Mouse (Mus musculus): ENCODE measurements around the gene Mfap1b.
"Not testable (repeated sequence)": the region's sequence is repeated elsewhere in the genome, so short reads cannot be mapped to it uniquely, and the experiment has no call there.

The Mfap1b gene

DNA sequence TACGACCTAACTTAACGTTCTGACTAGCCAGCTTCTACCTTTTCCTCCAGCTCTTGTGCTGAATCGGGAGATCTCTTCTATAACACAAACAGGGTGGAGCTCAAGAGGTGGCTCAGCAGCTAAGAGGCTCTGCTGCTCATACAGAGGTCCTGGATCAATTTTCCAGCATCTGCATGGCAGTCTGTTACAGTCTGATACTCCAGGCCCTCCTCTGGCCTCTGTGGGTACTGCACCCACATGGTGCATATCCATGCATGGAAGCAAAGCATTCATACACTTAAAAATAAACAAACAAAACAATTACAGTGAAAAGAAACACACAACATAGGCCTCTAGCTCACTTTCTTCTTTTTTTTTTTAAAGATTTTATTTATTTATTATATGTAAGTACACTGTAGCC is 1.1 kb downstream of the Mfap1b start:
- DNase-seq (ENCODE audit: low spot score) = not testable (repeated sequence)

DNA sequence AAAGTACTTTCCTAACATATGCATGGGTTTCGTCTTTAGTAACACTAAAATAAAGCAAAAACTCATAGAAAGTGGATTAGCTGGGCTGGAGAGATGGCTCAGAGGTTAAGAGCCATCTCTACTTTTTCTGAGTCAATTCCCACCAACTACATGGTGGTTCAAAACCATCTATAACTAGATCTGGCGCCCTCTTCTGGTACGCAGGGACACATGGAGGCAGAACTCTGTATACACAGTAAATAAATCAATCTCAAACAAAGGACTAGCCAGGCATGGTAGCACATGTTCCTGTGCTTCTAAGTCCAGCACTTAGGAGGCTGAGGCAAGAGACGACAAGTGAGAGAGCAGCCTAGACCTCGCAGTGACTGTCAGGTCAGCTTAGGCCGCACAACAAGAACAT is 4.9 kb downstream of the Mfap1b start:
- not testable (repeated sequence) for DNase-seq (ENCODE audit: low spot score)

DNA sequence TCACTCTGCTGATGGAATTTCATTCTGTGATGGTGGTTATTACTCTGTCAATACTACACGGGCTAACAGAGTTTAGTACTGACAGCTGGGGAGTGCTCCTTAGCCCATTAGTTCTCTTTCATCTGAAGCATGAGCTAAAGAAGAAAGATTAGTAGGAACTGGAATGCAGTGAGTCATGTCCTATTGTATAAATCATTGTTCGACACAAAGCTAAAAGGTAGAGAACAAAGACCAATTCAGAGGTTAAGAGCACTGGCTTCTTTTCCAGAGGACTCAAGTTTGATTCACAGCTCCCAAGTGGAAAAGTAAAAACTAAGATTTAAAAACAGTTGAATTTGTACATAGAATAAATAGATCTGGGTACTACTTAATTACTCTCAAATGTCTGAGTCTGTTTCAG is 13.8 kb downstream of the Mfap1b start:
- no peak for DNase-seq (ENCODE audit: low spot score)

DNA sequence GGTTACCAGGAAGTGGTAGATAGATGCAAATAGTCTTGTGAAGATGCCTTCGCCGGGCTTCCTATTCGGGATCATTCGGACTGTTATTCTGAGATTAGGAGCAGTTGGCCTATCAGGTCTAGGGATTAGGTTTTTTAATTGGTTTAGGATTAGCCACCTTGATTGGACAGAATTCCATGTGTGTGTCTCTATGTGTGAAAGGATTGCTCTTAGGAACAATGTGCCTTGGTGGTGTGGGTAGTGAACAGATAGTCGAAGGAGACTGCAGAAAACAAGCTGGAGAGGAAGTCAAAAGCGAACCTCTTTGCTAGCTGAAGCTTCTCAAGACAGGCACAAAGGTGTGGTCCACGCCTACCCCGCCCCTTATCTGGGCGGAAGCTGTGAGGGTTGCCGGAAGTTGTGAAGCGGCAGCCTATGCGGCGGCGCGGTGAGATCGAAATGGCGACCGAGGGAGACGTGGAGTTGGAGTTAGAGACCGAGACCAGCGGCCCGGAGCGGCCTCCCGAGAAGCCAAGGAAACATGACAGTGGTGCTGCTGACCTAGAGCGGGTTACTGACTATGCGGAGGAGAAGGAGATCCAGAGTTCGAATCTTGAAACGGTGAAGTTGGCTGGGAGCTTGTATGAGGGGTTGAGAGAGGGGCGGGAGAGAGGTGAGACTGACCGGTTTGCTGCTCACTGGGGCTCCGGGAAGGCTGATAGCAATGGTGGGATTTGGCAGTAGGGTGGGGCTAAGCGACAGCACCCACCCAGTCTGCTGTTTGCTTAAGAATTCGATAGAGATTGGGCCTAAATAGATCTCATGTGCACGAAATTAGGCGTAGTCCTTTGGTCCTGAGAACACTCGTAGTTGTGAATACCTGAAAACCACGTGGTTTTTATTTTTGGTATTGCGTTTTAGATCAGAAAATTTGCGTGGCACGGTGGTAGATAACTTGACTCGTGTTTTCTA is 16.9 kb downstream of the Mfap1b start, which contains the start of gene Serinc4:
Gene Serinc4 (minus strand): TSS at position 90 of the 951 bp plus-strand sequence.
- peak; percentile 92 for DNase-seq (ENCODE audit: low spot score)

DNA sequence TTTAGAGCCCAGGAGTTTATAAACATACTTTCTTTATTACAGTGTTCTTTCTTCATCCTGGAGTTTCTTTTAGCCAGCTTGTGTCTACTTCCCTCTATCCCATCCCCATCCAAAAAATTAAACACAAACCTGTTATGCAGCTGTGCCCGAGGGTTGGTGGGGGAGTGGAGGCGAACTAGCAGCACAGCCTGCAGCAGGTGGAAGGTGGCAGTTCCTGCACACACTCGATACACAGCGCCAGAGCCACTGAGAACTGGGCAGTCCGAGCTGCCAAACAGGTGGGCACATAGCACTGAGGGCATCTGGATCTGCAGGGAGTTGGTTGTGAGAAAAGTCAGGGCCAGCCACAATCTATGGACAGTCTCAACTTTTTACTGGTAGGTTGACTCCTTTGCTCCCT is 18.3 kb downstream of the Mfap1b start:
- DNase-seq (ENCODE audit: low spot score) = no peak

DNA sequence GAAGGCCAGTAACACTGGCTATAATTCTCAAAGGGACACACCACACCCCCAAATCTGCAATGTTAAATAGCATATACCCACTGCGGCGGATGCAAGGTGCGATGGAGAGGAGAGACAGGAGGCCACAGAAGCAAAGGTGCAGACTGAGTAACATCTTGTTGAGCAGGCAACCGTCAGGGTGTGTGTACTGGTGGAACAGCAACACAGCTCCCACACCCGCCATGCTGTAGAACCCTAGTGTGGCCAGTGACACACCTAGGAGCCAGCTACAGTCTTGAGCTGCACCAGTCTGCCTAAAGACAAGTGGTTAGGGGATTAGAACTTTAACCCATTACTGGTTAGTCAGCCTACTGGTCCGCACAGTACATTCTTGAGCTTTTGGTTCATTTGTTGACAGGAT is 19.9 kb downstream of the Mfap1b start:
- no peak for DNase-seq (ENCODE audit: low spot score)

DNA sequence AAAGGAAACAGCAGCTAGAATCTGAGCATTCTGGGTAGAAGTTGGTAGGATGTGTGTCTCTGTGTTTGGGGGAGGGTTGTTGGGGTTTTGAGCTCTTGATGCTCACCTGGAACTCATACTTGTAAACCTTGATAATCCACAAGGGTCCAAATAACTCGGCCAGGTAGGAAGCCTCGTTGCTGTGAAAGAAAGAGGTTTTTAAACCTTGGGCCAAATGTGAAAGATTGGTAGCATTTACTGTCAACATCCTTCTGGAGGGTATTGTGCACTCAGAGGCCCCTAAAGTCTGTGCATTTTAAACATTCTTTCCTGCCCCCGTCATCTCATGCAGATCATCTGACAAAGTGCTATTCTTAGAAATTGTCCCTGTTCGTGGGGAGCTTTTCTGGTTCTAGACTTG is 20.9 kb downstream of the Mfap1b start, which contains the start of gene Hypk:
Gene Hypk (plus strand): TSS at position 301 of the 400 bp plus-strand sequence.
- no peak for DNase-seq (ENCODE audit: low spot score)

DNA sequence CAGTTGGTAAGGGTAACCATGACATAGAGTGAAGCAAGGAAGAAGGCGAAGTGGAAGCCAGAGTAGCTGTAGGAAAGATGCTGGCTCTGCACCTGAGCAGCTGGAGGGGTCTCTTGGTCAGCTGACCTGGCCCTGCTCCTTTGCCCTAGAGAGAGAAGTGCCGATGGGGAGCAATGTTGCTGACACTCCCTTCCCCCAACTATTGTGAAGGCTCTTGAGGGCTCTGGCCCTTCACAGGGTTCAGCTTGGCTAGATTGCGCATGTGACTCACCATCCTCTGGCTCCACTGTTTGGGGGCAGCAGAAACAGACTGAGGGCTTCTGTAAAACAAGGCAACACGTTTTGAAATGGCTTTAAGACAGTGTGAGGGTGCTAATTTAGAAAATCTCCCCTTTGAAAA is 21.5 kb downstream of the Mfap1b start:
- no peak for DNase-seq (ENCODE audit: low spot score)

DNA sequence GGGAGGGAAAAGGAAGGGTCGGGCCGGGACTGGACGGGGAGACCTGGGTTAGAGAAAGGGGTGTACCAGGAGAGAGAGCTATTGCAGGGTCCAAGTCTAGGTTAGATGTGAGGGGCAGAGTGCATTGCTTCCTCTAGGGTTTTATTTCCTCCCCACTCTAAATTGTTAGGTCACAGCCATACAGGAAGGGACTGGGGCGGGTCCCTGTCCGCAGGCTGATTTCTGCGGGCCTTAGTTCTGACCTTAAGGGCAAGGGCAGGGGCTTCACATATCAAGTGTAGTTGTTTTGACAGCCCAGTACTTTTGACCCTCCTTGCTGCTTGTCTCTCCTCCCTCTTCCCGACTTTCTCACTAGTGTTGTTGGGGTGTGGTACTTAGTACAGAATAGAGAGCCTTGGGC is 23.8 kb downstream of the Mfap1b start:
- DNase-seq (ENCODE audit: low spot score) = peak; percentile 44

DNA sequence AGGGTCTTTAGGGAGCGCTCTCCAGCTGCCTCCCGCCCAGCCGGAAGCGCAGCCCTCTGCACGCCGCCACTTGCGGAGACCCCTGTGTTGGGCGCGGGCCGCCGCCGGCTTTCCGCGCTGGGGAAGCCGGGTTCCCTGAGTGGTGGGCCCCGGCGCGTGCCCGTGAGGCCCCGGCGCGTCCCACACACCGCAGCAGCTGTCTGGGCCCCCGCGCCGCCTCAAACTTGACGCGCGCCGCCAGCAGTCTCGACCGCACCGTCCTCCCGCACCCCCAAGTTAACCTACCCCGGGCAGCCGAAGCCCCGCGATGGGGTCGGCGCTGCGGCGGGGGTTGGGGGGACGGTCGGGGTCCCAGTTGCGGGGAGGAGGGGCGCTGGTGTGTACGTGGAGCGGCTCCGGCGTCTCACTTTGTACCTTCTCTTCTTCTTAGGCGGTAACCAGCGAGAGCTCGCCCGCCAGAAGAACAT is 24.3 kb downstream of the Mfap1b start:
- no peak for DNase-seq (ENCODE audit: low spot score)

DNA sequence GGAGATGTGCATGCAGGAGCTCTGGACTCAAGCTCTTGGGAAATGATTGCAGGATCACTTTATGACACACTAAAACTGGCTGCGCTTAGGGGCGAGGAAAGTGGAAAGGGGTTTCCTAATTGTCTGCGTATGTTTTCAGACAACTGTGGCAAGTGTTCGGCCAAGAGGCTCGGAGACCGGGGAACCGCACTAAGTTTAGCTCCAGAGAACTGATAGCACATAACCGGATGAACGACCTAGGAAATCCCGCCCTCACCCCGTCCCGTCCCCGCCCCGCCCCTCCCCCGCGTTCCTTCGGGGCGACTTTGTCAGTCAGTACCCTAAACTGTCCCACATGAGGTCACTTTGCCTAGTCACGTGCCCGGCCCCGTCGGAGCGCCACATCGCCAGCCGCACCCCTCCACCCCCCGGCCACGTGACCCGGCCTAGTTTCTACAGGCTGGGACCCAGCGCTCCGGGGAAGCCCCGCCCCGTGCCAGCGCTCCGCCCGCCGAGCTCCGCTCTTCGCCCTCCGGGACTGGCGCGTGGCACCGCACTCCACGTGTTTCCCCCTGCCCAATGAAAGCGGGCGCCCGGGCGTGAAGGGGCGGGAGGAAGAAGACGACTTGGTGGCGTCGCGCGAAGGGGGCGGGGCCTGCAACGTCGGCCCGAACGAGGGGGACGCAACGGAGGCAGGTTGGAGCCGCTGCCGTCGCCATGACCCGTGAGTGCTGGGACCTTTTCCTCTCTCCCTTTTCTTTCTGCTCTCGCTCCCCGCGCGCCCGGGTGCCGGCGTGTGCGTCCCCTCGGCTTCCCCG is 24.9 kb downstream of the Mfap1b start, which contains the start of gene Serf2:
Gene Serf2 (plus strand): TSS at position 457 of the 797 bp plus-strand sequence.
- peak; percentile 100 for DNase-seq (ENCODE audit: low spot score)

DNA sequence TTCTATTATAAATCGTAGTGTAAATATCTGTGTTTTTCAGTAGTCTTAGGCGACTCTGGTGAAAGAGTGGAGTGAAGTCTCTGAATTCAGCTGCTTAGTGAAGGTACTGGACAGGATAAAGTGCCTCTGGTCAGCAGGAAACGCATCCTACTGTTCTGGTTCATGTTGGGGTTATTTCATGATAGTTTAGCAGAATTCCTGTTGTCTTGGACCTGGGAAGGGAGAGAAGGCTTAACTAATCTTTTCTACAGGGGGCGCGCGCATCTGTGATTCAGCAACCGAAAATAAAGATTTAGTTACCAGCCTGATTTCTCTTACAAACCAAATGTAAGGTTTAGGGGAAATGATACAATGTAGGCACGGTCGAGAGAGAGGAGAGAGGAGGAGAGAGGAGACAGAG is 25.7 kb downstream of the Mfap1b start:
- DNase-seq (ENCODE audit: low spot score) = peak; percentile 44

DNA sequence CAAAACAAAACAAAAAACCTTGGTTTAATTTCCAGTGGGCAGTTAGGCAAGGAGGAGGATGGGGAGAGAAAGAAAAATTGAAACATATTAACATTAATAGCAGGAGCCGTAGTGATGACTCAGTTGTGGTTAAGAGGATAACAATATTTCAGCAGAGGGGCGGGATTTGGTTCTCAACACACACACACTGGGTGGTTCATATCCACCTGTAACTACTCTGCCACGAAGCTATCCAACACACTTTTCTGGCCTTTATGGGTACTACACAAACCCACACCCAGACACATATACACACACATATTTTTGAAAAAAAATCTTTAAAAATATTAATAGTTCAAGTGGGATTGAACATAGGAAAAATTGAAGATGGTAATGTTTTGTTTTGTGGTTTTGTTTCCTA is 26.9 kb downstream of the Mfap1b start:
- DNase-seq (ENCODE audit: low spot score) = no peak

DNA sequence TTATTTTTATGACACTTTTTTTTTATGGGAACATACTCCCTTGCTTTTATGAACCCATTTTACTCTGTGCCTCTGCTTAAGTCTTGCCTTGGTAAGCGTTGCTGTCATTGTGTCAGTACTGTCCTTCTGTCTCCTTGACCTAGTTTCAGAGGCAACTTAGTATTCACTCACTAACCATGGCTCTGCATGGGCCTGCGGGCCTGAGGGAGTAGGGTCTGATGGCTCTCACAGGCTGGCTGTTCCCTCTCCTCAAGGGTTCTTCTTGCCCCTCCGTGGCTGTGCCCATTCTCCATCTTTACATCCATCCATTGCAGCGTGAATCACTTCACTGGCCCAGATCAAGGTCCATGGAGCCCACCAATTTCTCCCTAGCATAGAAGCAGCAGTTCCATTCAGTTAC is 27.4 kb downstream of the Mfap1b start:
- DNase-seq (ENCODE audit: low spot score) = no peak

DNA sequence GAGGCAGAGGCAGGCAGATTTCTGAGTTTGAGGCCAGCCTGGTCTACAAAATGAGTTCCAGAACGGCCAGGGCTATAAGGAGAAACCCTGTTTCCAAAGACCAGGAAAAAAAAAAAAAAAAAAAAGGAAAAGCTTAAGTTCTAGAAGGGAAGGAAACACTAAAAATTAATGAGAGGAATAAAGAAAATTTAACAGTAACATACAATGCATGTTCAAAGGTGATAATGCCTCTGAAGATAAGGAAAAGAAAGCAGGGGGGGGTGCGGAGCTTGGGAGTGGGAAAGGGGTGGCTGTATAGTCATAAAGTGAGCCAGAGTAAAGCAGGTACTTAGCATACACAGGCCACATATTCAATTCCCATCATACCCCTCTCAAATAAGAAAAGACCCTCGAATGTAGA is 28.8 kb downstream of the Mfap1b start:
- no peak for DNase-seq (ENCODE audit: low spot score)

DNA sequence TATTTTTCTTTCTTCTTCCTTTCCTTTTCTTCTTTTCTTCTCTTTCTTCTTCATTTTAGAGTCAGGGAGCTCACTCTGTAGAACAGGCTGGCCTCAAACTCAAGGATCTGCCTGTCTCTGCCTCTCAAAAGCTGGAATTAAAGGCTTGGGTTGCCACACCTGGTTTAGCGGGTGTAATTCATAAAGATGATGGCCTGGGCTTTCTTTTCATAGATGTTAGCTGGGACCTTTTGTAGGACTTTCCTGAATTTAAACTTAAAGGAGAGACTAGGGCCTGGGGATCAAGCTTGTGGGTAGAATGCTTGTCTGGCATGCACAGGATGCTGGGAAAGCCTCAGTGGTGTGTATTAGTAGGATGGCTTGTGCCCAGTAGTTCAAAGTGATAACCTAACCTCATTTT is 29.7 kb downstream of the Mfap1b start, which contains the start of gene Ell3:
Gene Ell3 (minus strand): TSS at position 101 of the 400 bp plus-strand sequence.
- DNase-seq (ENCODE audit: low spot score) = no peak

DNA sequence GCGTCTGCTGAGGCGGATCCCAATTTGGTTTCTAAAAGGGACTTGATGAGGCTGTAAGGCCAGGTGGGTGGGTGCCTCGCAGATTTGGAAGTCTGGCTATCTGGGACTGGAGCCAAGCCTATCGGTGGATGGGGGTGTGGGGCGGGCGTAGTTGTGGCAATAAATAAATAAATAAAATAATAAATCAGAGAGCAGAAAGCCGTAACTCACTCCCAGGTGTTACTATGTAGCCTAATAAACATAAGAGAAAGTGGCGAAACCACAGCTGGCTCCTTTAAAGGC is 30.9 kb downstream of the Mfap1b start:
- no peak for DNase-seq (ENCODE audit: low spot score)

DNA sequence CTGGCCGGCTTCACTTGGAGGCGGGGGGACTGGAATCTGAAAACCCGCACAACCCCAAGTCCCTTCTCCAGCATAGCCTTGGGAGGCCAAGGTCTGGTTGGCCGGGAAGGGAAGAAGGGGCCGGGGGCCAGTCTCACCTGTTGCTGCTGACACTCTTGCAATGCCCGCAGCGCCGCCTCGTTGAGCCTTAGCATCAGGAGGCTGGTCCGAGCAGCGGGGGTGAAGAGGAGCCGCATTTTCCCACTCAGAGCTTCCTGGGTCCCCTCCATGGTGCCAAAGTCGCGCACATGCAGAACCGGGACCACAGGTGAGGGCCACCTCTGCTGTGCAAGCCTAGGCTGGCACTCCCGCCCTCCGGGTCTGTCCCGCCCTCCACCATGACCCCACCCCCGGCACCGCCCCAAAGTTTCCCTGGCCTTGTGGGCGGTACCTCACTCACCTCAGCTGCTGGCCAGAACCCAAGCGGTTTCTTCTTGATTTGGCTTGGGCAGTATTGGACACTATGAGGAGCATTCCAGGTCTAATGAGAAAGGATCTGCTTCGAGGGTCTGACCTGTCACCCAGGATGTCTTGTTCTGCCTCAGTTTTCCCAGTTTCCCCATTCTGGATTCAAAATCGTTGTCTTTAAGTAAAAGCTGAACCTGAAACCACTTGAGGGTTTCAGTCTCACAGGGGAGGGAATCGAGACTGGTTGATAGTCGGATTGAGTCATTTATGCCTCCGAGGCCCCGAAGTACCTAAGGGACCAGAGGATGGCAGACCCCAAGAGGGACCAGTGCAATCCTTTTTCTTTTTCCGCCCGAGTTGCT is 31.4 kb downstream of the Mfap1b start:
- DNase-seq (ENCODE audit: low spot score) = peak; percentile 88

DNA sequence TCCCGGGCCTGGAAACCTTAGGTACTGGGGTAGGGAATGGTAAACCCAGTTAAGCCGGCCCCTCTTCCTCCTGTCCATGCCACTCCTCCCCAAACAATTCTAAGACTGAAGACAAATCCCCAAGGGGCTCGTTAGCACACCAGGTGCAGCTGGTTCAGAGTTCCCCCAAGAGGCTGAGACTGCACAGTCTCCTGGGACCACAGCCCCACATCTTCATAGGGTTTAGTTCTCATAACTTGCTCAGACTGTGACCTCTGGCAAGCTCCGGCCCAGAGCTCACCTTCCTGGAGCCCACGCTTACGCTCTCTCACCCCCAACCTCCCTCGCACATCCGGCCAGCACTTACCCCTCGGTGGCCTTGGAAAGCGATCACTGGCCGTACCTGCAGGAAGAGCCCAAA is 32.1 kb downstream of the Mfap1b start:
- DNase-seq (ENCODE audit: low spot score) = no peak

DNA sequence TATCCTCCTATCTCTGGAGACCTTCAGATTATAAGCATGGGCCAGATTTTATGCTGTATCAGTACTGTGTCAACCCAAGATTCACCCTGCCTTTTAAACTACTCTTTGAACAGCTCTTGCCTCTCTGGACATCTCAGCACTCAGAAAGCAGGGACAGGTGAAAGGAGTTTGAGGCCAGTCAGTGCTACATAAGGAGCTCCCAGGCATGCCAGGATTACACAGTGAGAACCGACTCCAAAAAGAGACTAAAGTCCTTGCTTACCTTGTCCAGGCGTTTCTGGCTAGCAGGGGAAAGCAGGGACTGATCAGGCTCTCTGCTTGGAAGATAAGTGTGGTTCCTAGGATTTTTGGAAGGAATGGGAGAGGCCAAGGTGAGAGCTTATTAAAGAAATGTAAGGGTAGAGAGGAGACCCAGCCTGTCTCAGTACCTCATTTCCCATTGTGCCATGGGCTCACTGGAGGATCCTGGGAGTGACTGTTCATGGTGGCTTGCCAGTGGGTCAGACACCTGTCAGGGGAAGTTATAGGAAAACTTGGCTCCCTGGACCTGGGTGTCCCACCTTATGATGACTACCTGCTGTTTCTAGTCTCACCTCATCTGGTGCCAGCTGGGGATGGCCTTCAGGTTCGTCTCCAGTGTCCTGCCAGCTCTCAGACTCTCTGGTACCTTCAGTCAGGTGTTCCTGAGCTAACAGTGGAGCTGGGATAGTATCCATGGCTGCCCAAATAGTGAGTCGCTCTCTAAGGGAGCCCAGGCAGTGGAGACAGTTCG is 32.8 kb downstream of the Mfap1b start:
- no peak for DNase-seq (ENCODE audit: low spot score)

DNA sequence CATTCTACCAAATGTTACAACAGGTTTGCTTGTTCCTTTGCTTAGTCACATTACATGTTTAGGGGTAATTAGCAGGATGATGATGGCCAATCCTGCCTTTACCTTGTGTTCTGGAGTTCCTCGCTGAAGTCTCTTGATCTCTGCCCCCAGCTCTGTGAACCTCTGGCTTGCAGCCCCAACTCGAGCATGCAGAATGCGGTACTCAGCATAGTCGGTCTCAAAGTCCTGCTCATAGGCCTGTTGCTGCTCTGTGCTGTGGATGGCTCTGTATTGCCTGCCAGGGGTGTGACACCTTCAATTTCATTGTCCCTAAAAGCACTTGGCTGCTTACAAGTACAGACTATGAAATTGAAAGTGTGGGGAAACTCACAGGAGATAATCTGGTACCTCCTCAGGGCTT is 34.1 kb downstream of the Mfap1b start:
- DNase-seq (ENCODE audit: low spot score) = peak; percentile 54
